Mouse (Mus musculus): Measurements from ENCODE around the gene Ddx58.
A peak's percentile ranks its signal among the peaks of the same experiment; 100 is the strongest.

Gene Ddx58

GRCm38 (mm10) chr4:40234256-40234655 lies 5.4 kb downstream of the Ddx58 start:
- DNase-seq (ENCODE audit: low read depth, low spot score) = no peak

GRCm38 (mm10) chr4:40233062-40233664 lies 6.5 kb downstream of the Ddx58 start:
- no peak for DNase-seq (ENCODE audit: low read depth, low spot score)

DNA sequence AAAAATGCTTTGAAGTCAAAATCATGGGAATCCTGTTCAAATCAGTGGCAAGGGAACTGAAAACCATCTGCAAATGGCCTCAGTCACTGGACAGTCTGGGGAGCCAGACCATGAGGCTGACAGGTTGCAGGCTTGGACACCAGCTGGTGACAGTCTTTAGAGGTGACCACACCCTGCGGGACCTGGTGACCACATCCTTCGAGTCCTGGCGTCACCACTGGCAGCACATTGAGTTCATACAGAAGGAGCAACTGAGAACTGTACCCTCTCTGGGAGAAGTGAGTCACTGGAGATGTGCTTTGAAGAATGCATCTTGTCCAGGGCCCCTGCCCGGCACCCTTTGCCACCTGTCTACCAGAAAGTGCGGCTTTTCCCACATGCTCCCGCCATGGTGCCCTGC lies 9.9 kb downstream of the Ddx58 start:
- DNase-seq (ENCODE audit: low read depth, low spot score) = no peak

DNA sequence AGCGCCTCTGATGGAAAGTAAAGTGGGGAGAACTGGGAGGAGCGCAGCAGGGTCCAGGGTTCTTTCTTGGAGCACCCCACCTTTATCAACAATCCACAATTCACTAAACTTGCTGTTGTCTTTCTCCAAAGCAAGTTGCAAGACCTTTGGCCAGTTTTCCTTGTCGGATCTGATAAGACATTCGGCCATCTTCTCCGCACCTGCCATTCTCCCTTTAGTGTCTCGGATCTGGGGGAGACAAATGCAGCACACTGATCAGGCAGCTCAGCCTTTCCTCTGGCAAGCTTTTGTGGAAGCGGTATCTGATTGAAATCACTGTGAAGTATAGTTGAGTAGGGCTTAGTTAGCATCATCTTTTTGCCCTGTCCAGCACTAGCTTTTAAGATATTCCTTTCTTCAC lies 11.7 kb downstream of the Ddx58 start:
- DNase-seq (ENCODE audit: low read depth, low spot score) = no peak

DNA sequence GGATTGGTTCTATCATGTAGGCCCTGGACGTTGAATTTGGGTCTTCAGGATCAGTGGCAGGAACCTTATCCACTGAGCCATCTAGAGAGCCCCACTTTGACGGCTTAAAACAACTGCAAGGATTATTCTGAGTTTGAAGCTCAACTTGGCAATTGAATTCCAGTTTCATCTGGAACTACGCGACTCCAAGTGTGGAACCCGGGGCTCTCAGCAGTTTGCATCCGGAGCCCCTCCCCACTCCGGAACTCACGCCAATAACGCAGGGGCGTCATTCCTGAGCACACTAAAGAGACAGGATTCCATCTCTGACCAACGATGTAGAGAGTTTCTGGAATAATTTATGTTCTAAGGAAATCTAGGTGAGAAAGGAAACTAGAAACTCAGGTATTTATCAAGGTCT lies 12.5 kb downstream of the Ddx58 start:
- DNase-seq (ENCODE audit: low read depth, low spot score) = no peak

DNA sequence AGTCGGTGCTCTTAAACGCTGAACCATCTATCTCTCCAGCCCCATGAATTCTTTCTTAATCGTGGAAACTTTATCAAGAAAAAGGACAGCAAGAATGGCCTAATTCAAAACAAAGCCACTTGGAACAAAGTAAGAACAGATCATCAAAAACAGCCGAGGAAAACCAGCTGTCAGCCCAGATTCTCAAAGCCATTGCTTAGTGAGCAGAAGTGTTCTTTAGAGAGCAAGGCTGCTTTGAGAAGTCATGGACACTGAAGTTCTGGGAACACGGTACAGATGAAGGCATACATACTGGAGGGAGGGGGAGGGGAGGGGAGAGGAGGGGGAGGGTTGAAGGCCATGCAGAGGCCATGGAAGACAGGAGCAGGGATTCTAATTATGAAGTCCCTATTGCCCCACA lies 13.5 kb downstream of the Ddx58 start:
- DNase-seq (ENCODE audit: low read depth, low spot score) = no peak

DNA sequence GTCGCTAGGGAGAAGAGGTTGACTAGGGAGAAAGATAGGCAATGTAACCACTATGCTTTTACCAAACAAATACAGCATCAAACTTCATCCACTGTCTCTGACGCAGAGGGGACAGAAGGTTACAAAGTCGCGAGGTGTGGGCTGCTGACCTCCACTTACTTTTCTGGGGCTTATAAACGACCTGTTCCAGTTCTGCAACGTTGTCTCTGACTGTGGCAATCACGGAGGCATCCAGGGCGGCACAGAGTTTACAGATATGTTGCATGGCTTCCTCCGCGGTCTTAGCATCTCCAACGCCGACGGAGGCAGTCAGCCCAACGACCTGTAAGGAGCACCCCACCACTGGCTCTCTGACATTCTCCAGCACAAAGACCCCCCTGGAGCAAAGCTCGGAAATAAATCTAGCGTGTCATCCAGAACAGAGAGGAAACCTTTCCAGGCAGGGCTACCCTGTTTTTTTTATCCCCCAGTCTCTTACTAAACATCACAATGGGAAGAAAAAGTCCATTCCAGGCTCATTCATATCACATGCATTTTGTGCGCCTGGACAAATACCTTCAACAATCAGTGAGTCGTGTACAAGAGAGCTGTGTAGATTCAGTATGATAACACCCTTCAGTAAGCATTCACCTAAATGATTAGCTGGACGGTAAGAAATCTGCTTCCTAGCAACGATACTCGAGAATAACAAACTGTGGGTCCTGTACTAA lies 17.6 kb downstream of the Ddx58 start:
- DNase-seq (ENCODE audit: low read depth, low spot score) = no peak

GRCm38 (mm10) chr4:40221004-40221760 lies 18.4 kb downstream of the Ddx58 start:
- DNase-seq (ENCODE audit: low read depth, low spot score) = no peak

- DNase-seq (ENCODE audit: low read depth, low spot score) = no peak
Measured at GRCm38 (mm10) chr4:40220437-40220836, 19.2 kb downstream of the Ddx58 start.

DNA sequence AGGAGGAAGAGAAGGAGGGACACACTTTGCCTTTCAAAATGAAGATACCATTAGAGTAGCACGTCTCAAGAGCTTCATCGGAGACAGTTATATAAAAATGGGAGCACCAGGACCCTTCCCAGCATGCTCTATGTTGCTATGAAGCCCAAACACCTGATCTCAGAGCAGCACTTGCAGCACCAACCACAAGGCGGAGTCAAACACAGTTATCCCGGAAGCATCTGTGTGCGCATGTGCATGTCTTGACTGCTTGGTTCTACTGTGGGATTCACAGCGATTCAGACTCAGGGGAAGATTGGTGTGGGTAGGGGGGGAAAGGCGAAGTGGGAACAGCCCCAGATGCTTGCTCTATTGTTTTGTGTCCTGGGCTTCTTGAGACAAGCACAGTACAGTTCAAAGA lies 21.2 kb downstream of the Ddx58 start:
- DNase-seq (ENCODE audit: low read depth, low spot score) = peak; percentile 33

DNA sequence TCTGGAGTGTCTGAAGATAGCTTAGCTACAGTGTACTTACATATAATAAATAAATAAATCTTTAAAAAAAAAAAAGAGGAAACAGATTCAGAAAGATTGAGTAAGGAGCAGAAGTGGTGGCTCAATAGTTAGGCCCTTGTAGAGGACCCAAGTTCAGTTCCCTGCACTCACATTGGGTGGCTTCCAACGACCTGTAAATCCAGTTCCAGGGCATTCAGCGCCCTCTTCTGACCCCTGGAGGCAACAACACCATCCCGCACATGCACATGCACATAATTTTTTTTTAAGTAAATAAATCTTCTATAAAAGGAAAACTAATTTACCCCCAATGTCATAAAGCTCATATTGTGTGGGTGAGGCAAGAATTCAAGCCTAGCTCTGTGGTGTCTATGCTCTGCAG lies 21.7 kb downstream of the Ddx58 start:
- no peak for DNase-seq (ENCODE audit: low read depth, low spot score)

DNA sequence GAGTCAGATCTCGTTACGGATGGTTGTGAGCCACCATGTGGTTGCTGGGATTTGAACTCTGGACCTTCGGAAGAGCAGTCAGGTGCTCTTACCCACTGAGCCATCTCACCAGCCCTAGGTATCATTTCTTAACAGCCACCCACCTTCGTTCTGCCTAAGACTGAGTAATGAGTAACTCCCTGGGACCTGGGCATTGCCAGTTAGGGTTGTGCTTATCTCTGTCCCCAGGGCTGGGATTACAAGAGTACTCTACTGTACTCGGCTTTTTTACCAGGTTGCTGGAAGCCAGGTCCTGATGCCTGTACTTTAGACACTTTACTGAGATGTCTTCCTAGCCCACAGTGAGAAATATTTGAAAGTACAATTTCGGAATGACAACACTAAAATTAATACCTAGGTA lies 27.5 kb downstream of the Ddx58 start:
- no peak for DNase-seq (ENCODE audit: low read depth, low spot score)

DNA sequence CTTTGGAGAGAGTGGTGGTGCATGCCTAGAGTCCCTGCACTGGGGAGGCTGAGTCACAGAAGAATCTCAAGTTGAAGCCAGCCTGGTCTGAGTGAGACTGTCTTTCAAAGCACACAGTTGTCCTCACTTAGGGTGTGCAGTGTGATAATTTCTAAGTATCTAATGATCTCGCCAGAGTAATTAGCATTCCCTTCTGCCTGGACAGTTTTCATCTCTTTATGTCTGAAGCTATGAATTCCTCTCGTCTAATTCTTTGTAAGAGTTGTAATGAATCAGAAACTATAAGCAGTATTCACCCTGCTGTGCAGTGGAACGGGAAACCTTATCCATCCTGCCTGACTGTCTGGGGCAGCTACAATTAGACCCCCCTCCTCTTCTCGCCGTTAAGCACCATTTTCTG lies 31.9 kb downstream of the Ddx58 start:
- no peak for DNase-seq (ENCODE audit: low read depth, low spot score)

- DNase-seq (ENCODE audit: low read depth, low spot score) = no peak
Measured at GRCm38 (mm10) chr4:40205231-40205903, 34.3 kb downstream of the Ddx58 start.

- DNase-seq (ENCODE audit: low read depth, low spot score) = no peak
Measured at GRCm38 (mm10) chr4:40204374-40204773, 35.3 kb downstream of the Ddx58 start.

GRCm38 (mm10) chr4:40202205-40202604 lies 37.4 kb downstream of the Ddx58 start:
- DNase-seq (ENCODE audit: low read depth, low spot score) = no peak

GRCm38 (mm10) chr4:40195336-40195735 lies 44.3 kb downstream of the Ddx58 start:
- no peak for DNase-seq (ENCODE audit: low read depth, low spot score)

DNA sequence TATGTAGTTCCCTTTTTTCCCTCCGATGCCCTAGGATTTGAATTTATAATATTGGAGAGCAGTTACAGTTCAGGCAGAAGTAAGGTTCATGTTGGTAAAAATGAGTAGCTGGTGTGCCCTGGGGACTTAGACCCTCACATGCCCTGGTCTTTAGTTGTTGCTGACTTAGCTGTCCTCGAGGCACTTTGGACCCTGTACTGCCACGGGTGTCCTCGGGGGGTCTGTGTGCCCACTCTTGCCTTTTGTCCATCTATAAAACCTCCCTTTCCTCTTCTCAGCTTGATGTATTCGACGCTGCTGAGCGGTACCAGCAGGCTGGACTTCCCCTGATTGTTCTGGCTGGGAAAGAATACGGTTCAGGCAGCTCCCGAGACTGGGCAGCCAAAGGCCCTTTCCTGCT lies 46.2 kb downstream of the Ddx58 start:
- no peak for DNase-seq (ENCODE audit: low read depth, low spot score)

- DNase-seq (ENCODE audit: low read depth, low spot score) = no peak
Measured at GRCm38 (mm10) chr4:40192246-40192645, 47.4 kb downstream of the Ddx58 start.

DNA sequence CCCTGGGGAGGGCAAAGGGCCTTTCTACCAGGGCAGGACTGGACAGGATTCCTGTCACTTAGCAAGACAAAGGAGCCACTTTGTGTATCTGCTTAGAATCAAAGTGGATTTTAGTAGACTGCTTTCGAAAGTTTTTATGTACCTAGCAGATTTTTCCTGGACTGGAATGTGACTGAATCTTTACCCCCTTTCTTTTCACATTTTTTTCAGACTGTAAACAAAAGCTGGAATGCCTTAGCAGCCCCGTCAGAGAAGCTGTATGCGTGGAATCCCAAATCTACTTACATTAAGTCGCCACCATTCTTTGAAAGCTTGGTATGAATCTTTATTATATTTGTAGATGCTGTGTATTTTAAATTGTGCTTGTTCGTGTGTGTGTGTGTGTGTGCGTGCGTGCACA lies 51.7 kb downstream of the Ddx58 start:
- no peak for DNase-seq (ENCODE audit: low read depth, low spot score)

DNA sequence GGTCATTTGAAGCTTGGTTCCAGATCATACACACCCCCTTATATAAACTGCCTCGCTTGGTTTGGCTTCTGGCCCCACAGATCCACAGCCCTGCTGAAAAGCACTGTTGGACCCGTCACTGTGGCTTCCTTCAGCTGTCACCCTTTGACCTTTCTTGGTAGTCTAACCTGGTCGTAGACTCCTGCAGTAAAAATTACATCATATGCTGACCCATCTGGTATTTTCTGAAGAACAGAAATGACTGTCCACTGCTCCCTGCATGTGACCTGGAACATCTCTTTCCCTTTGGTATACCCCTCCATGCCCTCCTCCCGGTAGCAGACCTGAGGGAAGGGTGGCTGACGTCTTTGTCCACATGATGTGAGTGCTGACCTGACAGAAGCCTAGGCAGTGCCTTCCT lies 55.2 kb downstream of the Ddx58 start:
- DNase-seq (ENCODE audit: low read depth, low spot score) = no peak

GRCm38 (mm10) chr4:40183781-40184180 lies 55.8 kb downstream of the Ddx58 start:
- DNase-seq (ENCODE audit: low read depth, low spot score) = no peak

Data from retina, postnatal 7 days (tissue).